Mouse (Mus musculus): Measurements from ENCODE around the gene Prss41. TPM values are rescaled to one million over a fixed set of nuclear protein-coding genes. Genes with fewer than 3 reads are reported as not detected.
"Not testable (repeated sequence)": the region's sequence is repeated elsewhere in the genome, so short reads cannot be mapped to it uniquely, and the experiment has no call there.

The Prss41 gene
- polyA plus RNA-seq (2015; fragmentation: Nextera tagmentation; extraction: Ambion mirVana), result 1.2 and 1.3 TPM in 2 replicates

DNA sequence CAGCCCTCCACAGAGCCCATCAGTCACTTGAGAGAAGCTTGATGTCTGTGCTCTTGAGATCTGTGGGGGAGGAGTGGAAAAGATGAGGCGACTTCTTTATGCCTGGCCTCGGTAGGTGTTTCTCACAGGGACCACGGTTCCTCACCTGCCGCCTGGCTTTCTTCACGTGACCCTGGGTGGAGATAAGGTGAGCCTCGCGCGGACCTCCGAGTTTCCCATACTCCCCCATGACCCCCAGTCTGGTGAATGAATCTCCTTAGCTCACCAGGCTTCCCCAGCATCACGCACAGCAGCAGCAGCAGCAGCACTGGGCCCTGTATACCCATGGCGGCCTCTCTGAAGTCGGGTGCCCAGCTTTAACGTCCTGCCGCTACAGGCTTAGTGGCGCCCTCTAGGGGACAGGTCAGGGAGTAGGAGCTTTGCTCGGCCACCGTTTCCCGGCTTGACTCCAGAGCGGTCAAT lies at the start of gene Prss41, which contains the start of gene Prss32:
TSS of gene Prss41 (minus strand) at position 361 of the 462 bp plus-strand sequence.
TSS of gene Prss32 (plus strand) at position 44 of the 462 bp plus-strand sequence.
- Histone ChIP-seq H3K36me3 (ENCODE audit: poor library complexity, severe bottlenecking) (no peaks in the 10 kb centered on the region), H3K9ac (no peak within 1 kb of the TSS), H3K27me3 (peaks cover 11% of the 10 kb centered on the region; the same call in 1 of the 2 replicates), H3K4me2 (peak within 1 kb of the TSS; percentile 42), H3K27ac (no peak within 1 kb of the TSS), H3K4me1 (0 out of 2 replicates have a peak, but pooled peaks cover 4% of the 10 kb centered on the region), H3K9me3 (replicated peaks) (no peaks in the 10 kb centered on the region), H3K4me3 (peak within 1 kb of the TSS; percentile 23)
- WGBS, result 9% methylated on average over 19 of the region's 19 CpGs
- ATAC-seq, result 0 out of 2 replicates have a peak, but pooled peaks have one; percentile 24

DNA sequence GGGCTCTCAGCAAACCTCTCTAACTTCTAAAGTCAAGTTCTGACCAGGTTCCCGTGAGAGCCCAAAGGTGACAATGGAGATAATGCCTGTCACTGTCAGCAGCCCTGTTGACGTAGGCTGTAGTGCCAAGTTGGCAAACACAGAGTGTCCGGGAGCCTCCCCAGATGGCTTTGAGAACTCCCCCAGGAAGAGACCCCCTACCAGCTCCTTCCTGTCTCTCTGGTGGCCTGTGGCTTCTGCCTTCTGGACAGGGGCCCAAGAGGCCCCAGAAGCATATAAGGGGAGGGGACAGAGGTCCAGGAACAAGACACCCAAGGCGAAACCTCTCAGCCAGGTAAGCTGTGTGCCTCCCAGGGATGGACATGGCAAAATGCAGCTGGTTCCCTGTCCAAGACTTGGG lies 36.6 kb upstream of the Prss41 start, which contains the start of the genes Dcpp1 and Dcpp2:
TSS of gene Dcpp1 (plus strand) at position 301 of the 400 bp plus-strand sequence.
TSS of gene Dcpp2 (plus strand) at position 305 of the 400 bp plus-strand sequence.
- not testable (repeated sequence) for H3K4me1 ChIP-seq; H3K9ac ChIP-seq; H3K4me2 ChIP-seq; H3K9me3 ChIP-seq (replicated peaks); ATAC-seq; H3K36me3 ChIP-seq (ENCODE audit: poor library complexity, severe bottlenecking); H3K4me3 ChIP-seq; H3K27me3 ChIP-seq; H3K27ac ChIP-seq
- 81% methylated on average over 4 of the region's 4 CpGs for WGBS

DNA sequence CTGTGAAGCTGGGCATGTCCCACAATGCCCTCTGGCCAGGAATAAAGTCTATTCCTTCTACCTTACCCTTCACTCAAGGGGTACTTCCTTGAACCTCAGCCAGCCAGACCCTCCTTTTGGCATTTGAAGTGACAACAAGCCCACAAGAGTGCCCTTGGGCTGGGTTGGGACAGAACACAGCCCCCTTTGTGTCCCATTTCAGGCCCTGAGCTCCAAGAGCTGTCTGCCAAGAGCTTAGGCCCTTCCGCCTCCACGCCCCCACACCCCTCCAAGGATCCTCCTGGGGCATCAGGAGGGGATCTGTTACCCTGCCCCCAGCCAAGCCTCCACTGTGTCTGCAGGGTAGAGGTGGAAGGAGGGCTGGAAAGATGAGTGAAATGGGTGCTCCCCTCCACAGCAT lies 33.2 kb upstream of the Prss41 start:
- Histone ChIP-seq H3K36me3 (ENCODE audit: poor library complexity, severe bottlenecking) (no peaks in the 10 kb centered on the region), H3K27me3 (no peaks in the 10 kb centered on the region), H3K9ac (no peak overlapping the region), H3K9me3 (replicated peaks) (no peaks in the 10 kb centered on the region), H3K27ac (no peak overlapping the region), H3K4me3 (no peak overlapping the region), H3K4me2 (no peak overlapping the region), H3K4me1 (no peaks in the 10 kb centered on the region)
- 95% methylated on average over 2 of the region's 2 CpGs for WGBS
- no peak for ATAC-seq

DNA sequence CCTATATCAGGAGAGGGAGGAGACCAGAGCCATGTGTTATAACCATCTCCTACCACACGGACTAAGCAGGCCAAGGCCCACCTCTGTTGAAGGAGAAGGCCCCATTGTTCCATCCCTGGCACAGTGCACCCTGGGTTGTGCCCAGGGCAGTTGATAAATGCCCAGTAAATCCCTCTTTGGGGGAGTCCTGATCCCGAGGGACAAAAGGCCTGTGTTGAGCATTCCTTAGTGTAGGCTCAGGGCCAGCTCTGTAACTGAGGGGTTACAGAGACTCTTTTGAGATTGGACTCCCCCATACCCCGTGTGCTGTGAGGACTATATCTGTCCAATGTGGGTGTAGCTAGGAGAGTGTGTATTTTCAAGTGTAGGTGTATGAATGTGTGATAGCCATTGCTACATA lies 32.8 kb upstream of the Prss41 start:
- Histone ChIP-seq H3K9me3 (replicated peaks) (no peaks in the 10 kb centered on the region), H3K36me3 (ENCODE audit: poor library complexity, severe bottlenecking) (no peaks in the 10 kb centered on the region), H3K4me2 (no peak overlapping the region), H3K27ac (no peak overlapping the region), H3K4me1 (no peaks in the 10 kb centered on the region), H3K9ac (no peak overlapping the region), H3K4me3 (no peak overlapping the region), H3K27me3 (no peaks in the 10 kb centered on the region)
- WGBS, result 52% methylated on average over 3 of the region's 3 CpGs
- 0 out of 2 replicates have a peak, but pooled peaks have one; percentile 43 for ATAC-seq

DNA sequence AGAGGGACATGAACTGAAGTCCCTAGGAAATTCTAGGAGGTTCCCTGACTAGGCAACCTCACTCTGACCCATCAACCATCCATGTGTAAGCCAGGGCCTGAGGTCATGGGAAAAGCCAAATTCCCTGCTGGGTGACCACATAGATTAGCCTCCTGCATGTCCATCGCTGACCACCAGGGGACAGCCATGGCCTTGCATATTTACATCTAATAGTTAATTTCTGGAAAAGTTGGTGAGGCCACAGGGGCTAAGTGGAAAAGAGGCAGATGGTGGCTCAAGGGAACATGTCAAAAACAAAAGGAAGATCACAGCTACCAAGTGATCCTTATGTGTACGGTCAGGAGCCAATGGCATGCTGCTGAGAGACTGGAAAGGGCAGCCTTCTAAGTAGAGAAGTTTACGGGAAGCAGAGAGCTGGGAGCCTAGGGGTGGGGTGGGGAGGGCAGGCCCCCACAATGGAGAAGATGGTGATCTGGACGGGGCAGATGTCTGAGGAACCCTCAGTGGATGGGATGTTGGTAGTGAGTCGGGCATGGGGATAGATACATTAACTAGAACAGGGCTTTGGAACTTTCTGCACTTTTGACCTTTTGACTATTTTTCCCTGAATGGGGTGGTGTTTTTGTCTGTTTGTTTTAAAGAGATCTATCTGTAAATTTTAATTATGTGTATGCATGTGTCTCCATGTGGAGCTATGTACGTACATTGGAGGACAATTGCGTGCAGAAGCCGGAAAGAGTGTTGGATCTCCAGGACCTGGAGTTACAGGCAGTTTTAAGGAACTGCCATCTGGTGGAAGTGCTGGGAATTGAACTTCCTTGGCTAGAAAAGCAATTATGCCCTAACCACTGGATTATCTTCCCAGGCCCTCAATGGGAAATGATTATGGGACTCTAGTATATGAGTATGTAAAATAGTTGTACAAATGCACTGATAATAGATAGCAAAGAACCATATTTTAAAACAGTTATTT lies 30.2 kb upstream of the Prss41 start:
- 46% methylated on average over 8 of the region's 8 CpGs for whole genome bisulfite sequencing

DNA sequence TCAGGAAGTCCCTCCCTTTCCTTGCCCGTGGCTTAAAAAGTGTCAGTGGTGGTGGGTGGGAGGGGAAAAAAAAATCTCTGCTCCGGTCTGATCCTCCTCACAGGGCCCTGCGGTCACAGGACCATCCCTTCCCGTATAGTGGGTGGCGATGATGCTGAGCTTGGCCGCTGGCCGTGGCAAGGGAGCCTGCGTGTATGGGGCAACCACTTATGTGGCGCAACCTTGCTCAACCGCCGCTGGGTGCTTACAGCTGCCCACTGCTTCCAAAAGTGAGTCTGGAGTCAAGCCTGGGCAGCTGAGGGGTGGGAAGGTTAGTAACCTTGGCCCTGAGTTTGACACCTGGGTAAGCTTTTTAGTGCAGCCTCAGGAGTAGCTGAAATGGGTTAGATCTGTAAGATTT lies 24.5 kb upstream of the Prss41 start:
- H3K4me2 ChIP-seq, result no peak overlapping the region
- H3K4me3 ChIP-seq, result no peak overlapping the region
- no peaks in the 10 kb centered on the region for H3K36me3 ChIP-seq (ENCODE audit: poor library complexity, severe bottlenecking)
- no peak overlapping the region for H3K27ac ChIP-seq
- H3K27me3 ChIP-seq, result no peaks in the 10 kb centered on the region
- no peak overlapping the region for H3K9ac ChIP-seq
- H3K4me1 ChIP-seq, result no peaks in the 10 kb centered on the region
- no peaks in the 10 kb centered on the region for H3K9me3 ChIP-seq (replicated peaks)
- 88% methylated on average over 11 of the region's 11 CpGs for WGBS
- ATAC-seq, result no peak

More for the DNA sequence above, 30.2 kb upstream of the Prss41 start:
- Histone ChIP-seq H3K9ac (no peak overlapping the region), H3K9me3 (replicated peaks) (no peaks in the 10 kb centered on the region), H3K27me3 (no peaks in the 10 kb centered on the region), H3K4me1 (no peaks in the 10 kb centered on the region), H3K27ac (no peak overlapping the region), H3K36me3 (ENCODE audit: poor library complexity, severe bottlenecking) (no peaks in the 10 kb centered on the region), H3K4me3 (no peak overlapping the region), H3K4me2 (no peak overlapping the region)
- ATAC-seq, result no peak

DNA sequence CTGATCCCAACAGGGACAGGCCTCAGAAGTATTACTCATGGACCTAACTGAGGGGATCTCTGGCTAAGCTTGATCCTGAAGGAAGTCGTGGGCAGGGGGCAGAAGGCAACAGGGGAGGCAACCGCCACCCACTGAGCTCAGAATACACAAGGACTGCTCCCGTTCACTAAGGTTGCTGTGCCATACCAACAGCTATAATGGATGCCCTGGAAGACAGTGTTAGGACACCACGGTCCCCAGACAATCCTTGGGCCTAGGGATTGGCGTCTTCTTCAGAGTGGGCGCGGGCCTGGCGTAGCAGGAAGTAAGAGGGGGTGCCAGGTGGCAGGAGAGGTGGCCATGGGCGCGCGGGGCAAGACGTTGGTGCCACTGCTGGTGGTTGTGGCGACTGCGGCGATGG lies 23.8 kb upstream of the Prss41 start, which contains the start of gene Prss21:
TSS of gene Prss21 (plus strand) at position 301 of the 400 bp plus-strand sequence.
- Histone ChIP-seq H3K27me3 (no peaks in the 10 kb centered on the region), H3K9ac (no peak within 1 kb of the TSS), H3K4me1 (no peaks in the 10 kb centered on the region), H3K4me2 (no peak within 1 kb of the TSS), H3K4me3 (no peak within 1 kb of the TSS), H3K36me3 (ENCODE audit: poor library complexity, severe bottlenecking) (no peaks in the 10 kb centered on the region), H3K27ac (no peak within 1 kb of the TSS), H3K9me3 (replicated peaks) (no peaks in the 10 kb centered on the region)
- ATAC-seq, result no peak
- WGBS, result 88% methylated on average over 15 of the region's 15 CpGs

DNA sequence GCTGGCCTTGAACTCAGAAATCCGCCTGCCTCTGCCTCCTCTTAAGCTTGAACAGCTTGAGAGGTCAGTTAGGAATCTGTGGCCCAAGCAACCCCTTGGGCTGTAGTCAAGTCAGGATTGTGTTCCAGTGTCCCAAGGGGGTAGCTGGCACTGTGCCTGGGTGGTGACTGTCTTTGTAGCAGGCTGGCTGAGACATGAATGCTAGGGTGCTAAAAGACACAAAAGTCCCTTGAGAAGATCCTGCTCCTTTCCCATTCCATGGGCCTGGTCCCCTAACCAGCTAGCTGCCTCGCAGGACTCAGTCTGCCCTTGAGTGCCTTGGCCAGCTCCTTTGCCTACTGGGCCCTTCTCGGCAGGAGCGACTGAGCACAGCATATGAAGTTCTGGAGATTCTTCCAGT lies 19.0 kb upstream of the Prss41 start:
- Histone ChIP-seq H3K27ac (no peak overlapping the region), H3K4me3 (no peak overlapping the region), H3K36me3 (ENCODE audit: poor library complexity, severe bottlenecking) (no peaks in the 10 kb centered on the region), H3K4me2 (no peak overlapping the region), H3K27me3 (no peaks in the 10 kb centered on the region), H3K4me1 (no peaks in the 10 kb centered on the region), H3K9ac (no peak overlapping the region), H3K9me3 (replicated peaks) (no peaks in the 10 kb centered on the region)
- WGBS, result 81% methylated on average over 4 of the region's 4 CpGs
- ATAC-seq, result no peak

DNA sequence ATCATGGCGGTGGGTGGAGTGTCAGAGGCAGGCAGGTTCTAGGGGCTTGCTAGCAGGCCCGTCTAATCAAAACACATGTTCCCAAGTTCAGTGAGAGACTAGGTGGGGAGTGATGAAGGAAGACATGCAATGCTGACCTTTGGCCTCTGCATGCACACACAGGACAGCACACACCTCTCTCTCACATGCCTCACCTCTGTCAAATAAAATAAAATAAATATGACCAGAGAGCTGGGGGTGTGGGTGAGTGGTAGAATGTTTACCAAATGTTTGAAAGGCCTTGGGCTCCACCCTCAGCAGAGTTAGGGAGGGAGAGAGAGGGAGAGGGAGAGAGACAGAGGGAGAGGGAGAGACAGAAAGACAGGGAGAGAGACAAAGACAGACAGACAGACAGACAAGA lies 13.9 kb upstream of the Prss41 start:
- no peaks in the 10 kb centered on the region for H3K36me3 ChIP-seq (ENCODE audit: poor library complexity, severe bottlenecking)
- no peak overlapping the region for H3K9ac ChIP-seq
- H3K27ac ChIP-seq, result no peak overlapping the region
- no peaks in the 10 kb centered on the region for H3K4me1 ChIP-seq
- 90% methylated on average over 2 of the region's 2 CpGs for WGBS
- ATAC-seq, result no peak
- H3K9me3 ChIP-seq (replicated peaks), result no peaks in the 10 kb centered on the region
- H3K4me2 ChIP-seq, result no peak overlapping the region
- H3K27me3 ChIP-seq, result no peaks in the 10 kb centered on the region
- no peak overlapping the region for H3K4me3 ChIP-seq

DNA sequence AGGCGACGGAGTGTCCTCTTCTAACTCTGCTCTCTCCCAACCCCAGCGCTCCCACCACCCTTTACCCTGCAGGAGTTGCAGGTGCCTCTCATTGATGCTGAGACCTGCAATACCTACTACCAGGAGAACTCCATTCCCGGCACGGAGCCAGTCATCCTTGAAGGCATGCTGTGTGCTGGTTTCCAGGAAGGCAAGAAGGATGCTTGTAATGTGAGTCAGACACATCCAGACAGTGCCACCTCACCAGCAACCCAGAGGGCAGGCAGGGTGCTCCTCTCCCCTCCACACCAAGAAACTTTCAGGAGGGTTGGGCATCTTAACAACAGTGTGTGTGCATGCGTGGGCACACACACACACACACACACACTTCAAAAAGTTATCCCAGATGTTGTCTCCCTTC lies 13.2 kb upstream of the Prss41 start:
- ATAC-seq, result no peak
- WGBS, result 87% methylated on average over 6 of the region's 6 CpGs
- no peak overlapping the region for H3K9ac ChIP-seq

DNA sequence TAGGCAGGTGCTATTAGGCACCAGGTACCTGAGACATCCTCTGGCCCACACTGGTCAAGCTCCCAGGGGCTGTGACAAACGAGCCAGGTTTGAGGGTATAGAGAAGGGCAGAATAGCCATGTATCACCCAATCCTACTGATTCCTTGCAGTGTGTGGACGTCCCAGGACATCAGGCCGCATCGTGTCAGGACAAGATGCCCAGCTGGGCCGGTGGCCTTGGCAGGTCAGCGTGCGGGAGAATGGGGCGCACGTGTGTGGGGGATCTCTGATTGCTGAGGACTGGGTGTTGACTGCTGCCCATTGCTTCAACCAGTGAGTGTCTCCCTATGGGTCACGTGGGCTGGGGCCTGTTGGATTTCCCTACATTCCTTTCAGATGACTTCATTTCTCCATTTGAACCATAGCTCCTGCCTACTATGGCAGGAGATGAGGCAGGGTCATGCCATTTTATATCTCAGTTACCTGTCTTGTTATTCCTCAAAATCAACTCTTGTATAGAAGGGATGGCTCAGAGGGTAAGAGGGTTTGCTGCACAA lies 10.3 kb upstream of the Prss41 start:
- ATAC-seq, result no peak
- H3K36me3 ChIP-seq (ENCODE audit: poor library complexity, severe bottlenecking), result no peaks in the 10 kb centered on the region
- H3K27me3 ChIP-seq, result no peaks in the 10 kb centered on the region
- H3K4me3 ChIP-seq, result no peak overlapping the region
- no peak overlapping the region for H3K4me2 ChIP-seq
- WGBS, result 89% methylated on average over 10 of the region's 10 CpGs
- no peak overlapping the region for H3K27ac ChIP-seq
- no peaks in the 10 kb centered on the region for H3K4me1 ChIP-seq
- H3K9ac ChIP-seq, result no peak overlapping the region
- H3K9me3 ChIP-seq (replicated peaks), result no peaks in the 10 kb centered on the region

More for the DNA sequence above, 13.2 kb upstream of the Prss41 start:
- H3K4me2 ChIP-seq, result no peak overlapping the region
- no peak overlapping the region for H3K27ac ChIP-seq
- H3K4me3 ChIP-seq, result no peak overlapping the region
- no peaks in the 10 kb centered on the region for H3K9me3 ChIP-seq (replicated peaks)
- H3K4me1 ChIP-seq, result no peaks in the 10 kb centered on the region
- no peaks in the 10 kb centered on the region for H3K36me3 ChIP-seq (ENCODE audit: poor library complexity, severe bottlenecking)
- H3K27me3 ChIP-seq, result no peaks in the 10 kb centered on the region

DNA sequence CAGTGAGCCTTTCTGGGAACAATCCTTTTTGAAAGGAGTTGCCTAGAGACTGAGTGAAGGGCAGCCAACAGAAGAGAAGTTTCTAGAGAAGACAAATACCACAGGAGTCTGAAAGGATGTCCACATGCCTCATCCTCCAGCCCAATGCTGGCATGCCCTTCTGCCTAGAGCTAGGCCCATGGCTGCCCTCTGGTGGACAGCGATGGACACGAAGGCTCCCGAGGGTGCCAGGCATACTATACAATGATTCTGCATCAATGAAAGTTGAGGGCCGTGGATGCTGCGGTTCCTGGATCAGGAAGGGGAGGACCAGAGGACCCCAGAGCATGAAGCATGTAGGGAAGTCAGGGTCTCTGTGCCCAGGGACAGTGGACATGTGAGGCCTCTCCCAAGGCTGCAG lies 9.3 kb upstream of the Prss41 start:
- 22% methylated on average over 5 of the region's 5 CpGs for WGBS
- Histone ChIP-seq H3K9ac (no peak overlapping the region), H3K4me3 (no peak overlapping the region), H3K27me3 (no peaks in the 10 kb centered on the region), H3K4me1 (no peaks in the 10 kb centered on the region), H3K4me2 (no peak overlapping the region), H3K36me3 (ENCODE audit: poor library complexity, severe bottlenecking) (no peaks in the 10 kb centered on the region), H3K27ac (no peak overlapping the region), H3K9me3 (replicated peaks) (no peaks in the 10 kb centered on the region)
- ATAC-seq, result no peak; the same call in 1 of the 2 replicates

Measured in forebrain, embryonic 13.5 days (tissue).